Mouse (Mus musculus) olfactory bulb, adult 2 months (tissue): ENCODE measurements around the gene Vsnl1.

Experiments used
- CTCF ChIP-seq: fragments of 200-500 bp; IDR thresholded peaks from 2 replicates; pipeline ENCODE4 v1.5.1; 2012; ENCODE audit warnings: low read depth, mild to moderate bottlenecking, low read length, moderate library complexity; ENCODE audit not compliant: insufficient read depth
- POLR2A ChIP-seq: fragments of 200-500 bp; IDR thresholded peaks from 2 replicates; pipeline ENCODE4 v1.6.1; 2012; ENCODE audit warnings: mild to moderate bottlenecking, low read depth, low read length, moderate library complexity; ENCODE audit not compliant: insufficient read depth

DNA sequence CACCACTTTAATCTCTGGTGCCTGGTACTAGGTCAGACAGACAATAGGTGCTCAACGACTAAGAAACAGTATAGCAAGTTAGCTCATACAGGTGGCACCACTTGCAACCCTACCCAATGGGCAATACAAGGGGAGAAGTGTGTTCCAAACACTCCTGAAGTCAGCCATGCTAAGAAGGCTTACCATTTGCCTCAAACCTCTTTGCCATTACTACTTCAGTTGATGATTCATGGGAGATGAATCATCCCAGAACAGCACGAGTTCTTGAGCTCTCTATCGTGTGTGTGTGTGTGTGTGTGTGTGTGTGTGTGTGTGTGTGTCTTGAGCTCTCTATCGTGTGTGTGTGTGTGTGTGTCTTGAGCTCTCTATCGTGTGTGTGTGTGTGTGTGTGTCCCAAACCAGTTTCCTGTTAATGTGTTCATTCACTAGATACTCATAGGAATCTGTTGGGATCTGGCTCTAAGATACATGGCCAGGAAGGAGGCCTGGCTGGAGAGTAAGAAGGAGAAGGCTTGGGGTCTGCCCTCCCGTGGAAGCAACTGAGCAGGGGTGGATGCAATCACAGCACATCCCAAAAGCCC is 94.3 kb downstream of the Vsnl1 start:
- TF ChIP-seq POLR2A = no peak
- TF ChIP-seq CTCF = no peak
